Mouse (Mus musculus) lung, embryonic 14.5 days (tissue): ENCODE data around the gene Rimbp2. TPM values are rescaled to one million over a fixed set of nuclear protein-coding genes. Genes with fewer than 3 reads are reported as not detected.

ENCODE experiments used
- ATAC-seq: fragments of 200-750 bp; cut with Nextera tagmentation; 2 replicates; pipeline ENCODE4 v1.8.0; 2017; ENCODE audit warnings: mild to moderate bottlenecking, moderate TSS enrichment, moderate library complexity; ENCODE audit not compliant: insufficient read depth
- DNase-seq: peaks from one replicate; pipeline ENCODE4 v3.0.0-alpha.2; 2015
- H3K27ac ChIP-seq: fragments of 300-500 bp; sonication (generic); 2 replicates; pipeline ENCODE4 v1.5.1; 2014; ENCODE audit warnings: low read depth, mild to moderate bottlenecking, moderate library complexity
- H3K27me3 ChIP-seq: fragments of 300-500 bp; sonication (generic); 2 replicates; pipeline ENCODE4 v1.6.1; 2014; ENCODE audit warnings: low read length, control low read depth; ENCODE audit not compliant: insufficient read depth
- H3K36me3 ChIP-seq: fragments of 300-500 bp; sonication (generic); 2 replicates; pipeline ENCODE4 v1.6.1; 2014; ENCODE audit warnings: control low read depth; ENCODE audit not compliant: insufficient read depth
- H3K4me1 ChIP-seq: fragments of 300-500 bp; sonication (generic); 2 replicates; pipeline ENCODE4 v1.6.1; 2014; ENCODE audit warnings: antibody characterized with exemption, control low read depth; ENCODE audit not compliant: insufficient read depth
- H3K4me2 ChIP-seq: fragments of 300-500 bp; sonication (generic); 2 replicates; pipeline ENCODE4 v1.6.1; 2014; ENCODE audit warnings: mild to moderate bottlenecking
- H3K4me3 ChIP-seq: fragments of 300-500 bp; sonication (generic); 2 replicates; pipeline ENCODE4 v1.5.1; 2014; ENCODE audit warnings: low read depth, low read length
- H3K9ac ChIP-seq: fragments of 300-500 bp; sonication (generic); 2 replicates; pipeline ENCODE4 v1.6.1; 2014
- H3K9me3 ChIP-seq: fragments of 300-500 bp; sonication (generic); 2 replicates; pipeline ENCODE4 v1.6.1; 2016; ENCODE audit warnings: low read depth, low read length, control low read depth
- CTCF ChIP-seq: IDR thresholded peaks from 2 replicates; pipeline ENCODE4 v1.5.1; 2016; ENCODE audit warnings: antibody characterized with exemption, low read depth
- WGBS: fragments of 180-500 bp; shearing (Covaris S2); extraction: QIAGEN DNeasy Blood & Tissue Kit; methylation state at CpG from one replicate; pipeline ENCODE4 v1.1.7; 2014; 5-methylcytosine and 5-hydroxymethylcytosine counted together
- polyA plus RNA-seq: library from polyadenylated mRNA; unstranded; fragments of >200 nt; fragmentation: Nextera tagmentation; extraction: Ambion mirVana; gene quantifications from 2 replicates; pipeline ENCODE4 v1.2.1, GENCODE M21; 2014

Rimbp2 gene
- polyA plus RNA-seq = 0.28 TPM in 1 of 2 replicates, not detected in the other

- 11% methylated on average over 17 of the region's 17 CpGs for WGBS
- DNase-seq = peak; percentile 27
Observed at GRCm38 (mm10) chr5:128953278-128954070, at the start of gene Rimbp2. Rimbp2 (minus strand) TSS chr5:128953486.

DNA sequence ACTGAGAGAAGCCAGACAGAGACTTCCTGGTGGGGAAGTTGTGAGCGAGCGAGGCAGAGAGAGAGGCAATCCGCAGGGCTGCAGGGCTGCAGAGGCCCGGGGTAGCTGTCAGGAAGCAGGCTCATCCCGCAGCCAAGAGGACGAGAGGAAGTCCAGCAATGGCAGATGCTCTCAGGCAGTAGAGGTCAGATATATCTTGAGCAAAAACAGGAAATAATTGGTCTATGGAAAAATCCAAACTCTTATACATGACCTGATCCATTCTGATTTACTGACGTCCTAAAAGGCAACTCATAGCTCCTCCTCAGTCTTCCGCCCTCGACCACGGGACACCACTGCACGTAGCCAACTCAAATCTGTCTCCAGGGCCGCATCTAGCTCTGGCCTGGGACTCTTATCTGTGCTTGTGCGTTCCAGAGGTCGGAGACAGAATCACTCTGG, 49.3 kb upstream of the Rimbp2 start:
- no peaks in the 10 kb centered on the region for H3K9me3 ChIP-seq
- no peak for TF ChIP-seq CTCF
- DNase-seq = peak; percentile 63
- no peak overlapping the region for H3K4me3 ChIP-seq
- peak; percentile 61 for ATAC-seq
- H3K27ac ChIP-seq = peak overlapping the region; percentile 59; the same call in 1 of the 2 replicates
- H3K4me2 ChIP-seq = peak overlapping the region; percentile 31
- H3K9ac ChIP-seq = peak overlapping the region; percentile 14; the same call in 1 of the 2 replicates
- WGBS = 27% methylated on average over 14 of the region's 14 CpGs
- peaks cover 17% of the 10 kb centered on the region; the same call in 1 of the 2 replicates for H3K36me3 ChIP-seq
- no peaks in the 10 kb centered on the region for H3K27me3 ChIP-seq
- H3K4me1 ChIP-seq = peaks cover 4% of the 10 kb centered on the region; the same call in 1 of the 2 replicates

More at GRCm38 (mm10) chr5:128953278-128954070, at the start of gene Rimbp2:
- TF ChIP-seq CTCF = peak; percentile 33; the same call in 1 of the 2 replicates
- H3K4me3 ChIP-seq = peak within 1 kb of the TSS; percentile 26
- peak within 1 kb of the TSS; percentile 20; the same call in 1 of the 2 replicates for H3K9ac ChIP-seq
- no peaks in the 10 kb centered on the region for H3K9me3 ChIP-seq
- peaks cover 19% of the 10 kb centered on the region; the same call in 1 of the 2 replicates for H3K27me3 ChIP-seq
- no peak within 1 kb of the TSS for H3K27ac ChIP-seq
- peak within 1 kb of the TSS; percentile 58 for H3K4me2 ChIP-seq
- peak; percentile 52; the same call in 1 of the 2 replicates for ATAC-seq
- no peaks in the 10 kb centered on the region for H3K4me1 ChIP-seq
- no peaks in the 10 kb centered on the region for H3K36me3 ChIP-seq

DNA sequence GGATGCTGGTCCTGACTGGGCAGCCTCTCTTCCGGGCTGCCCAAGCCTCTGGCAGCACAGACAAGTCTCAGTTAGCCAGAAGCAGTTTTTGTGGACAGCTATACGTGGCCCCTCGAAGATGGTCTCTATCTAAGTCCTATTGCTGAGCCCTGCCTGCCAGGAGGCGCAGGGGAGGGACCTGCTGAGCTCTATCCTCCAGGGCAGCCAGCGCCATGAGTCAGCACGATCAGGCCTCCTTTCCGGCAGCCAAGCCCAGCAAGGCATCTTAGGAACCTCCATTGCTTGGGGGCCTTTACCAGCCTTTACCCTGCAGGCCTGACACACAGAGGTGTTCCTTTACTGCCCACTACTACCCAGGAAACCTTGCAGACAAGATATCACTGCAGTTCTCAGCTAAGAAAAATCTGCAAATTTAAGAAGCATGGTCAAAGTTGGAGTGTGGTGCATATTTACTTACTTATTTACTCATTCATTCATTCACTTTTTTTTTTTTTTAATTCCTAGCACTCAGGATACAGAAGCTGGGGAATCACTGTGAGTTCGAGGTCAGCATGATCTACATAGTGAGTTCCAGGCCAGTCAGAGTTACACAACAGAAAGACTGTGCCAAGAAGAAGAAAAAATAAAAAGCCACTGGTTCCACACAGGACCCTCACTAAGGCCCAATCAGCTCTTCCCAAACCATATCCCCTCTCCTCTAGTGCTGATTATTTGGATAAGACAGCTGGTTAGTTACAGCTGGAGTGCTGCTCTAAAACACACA, 47.6 kb upstream of the Rimbp2 start:
- H3K36me3 ChIP-seq = peaks cover 17% of the 10 kb centered on the region; the same call in 1 of the 2 replicates
- H3K27ac ChIP-seq = 0 out of 2 replicates have a peak overlapping the region, but pooled peaks have one; percentile 8
- peaks cover 2% of the 10 kb centered on the region; the same call in 1 of the 2 replicates for H3K4me1 ChIP-seq
- WGBS = 50% methylated on average over 8 of the region's 8 CpGs
- no peaks in the 10 kb centered on the region for H3K9me3 ChIP-seq
- no peak overlapping the region for H3K4me2 ChIP-seq
- DNase-seq = peak; percentile 21
- TF ChIP-seq CTCF = no peak
- H3K27me3 ChIP-seq = no peaks in the 10 kb centered on the region
- H3K4me3 ChIP-seq = no peak overlapping the region
- H3K9ac ChIP-seq = peak overlapping the region; percentile 23; the same call in 1 of the 2 replicates
- ATAC-seq = peak; percentile 43

DNA sequence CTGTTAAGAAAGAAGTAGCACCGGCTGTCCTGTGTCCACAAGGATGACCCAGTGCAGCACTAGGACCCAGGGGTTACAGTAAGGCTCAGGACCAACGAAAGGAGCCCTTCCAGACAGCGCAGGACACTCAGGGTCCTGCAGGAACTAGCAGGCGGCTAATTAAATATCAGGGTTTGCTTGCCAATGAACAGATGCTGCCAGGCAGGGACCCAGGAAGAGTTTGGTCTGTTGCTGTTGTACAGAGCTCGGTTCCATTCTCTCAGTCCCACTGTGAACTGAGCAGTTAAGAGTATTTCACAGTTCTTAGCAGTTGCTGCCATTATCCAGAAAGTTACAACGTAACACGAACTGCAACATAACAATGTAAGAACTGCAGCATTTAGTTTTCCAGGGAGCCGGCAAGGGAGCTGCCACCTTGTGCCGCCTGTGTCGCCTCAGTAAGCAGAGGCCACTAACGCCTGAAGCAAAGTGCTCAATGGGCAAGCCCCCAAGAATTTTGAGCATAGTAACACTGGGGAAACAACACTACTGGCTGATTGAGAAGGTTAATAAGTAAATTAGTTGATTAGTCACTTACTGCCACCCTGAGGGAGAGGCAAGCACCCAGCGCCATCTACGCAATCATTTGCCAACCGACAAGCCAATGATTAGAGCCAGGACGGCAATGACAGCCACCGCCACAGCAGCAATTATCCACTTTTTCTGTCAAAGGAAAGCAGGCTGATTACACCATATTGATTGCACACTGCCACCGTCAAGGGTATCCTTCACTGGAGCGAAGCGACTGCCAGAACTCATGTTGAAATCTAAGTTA, 34.1 kb upstream of the Rimbp2 start:
- H3K9ac ChIP-seq = no peak overlapping the region
- no peaks in the 10 kb centered on the region for H3K4me1 ChIP-seq
- H3K36me3 ChIP-seq = peaks cover 63% of the 10 kb centered on the region
- DNase-seq (no peak), ATAC-seq (no peak)
- no peaks in the 10 kb centered on the region for H3K9me3 ChIP-seq
- 78% methylated on average over 19 of the region's 19 CpGs for WGBS
- no peak overlapping the region for H3K4me3 ChIP-seq
- TF ChIP-seq CTCF = no peak
- H3K27ac ChIP-seq = no peak overlapping the region
- no peak overlapping the region for H3K4me2 ChIP-seq
- no peaks in the 10 kb centered on the region for H3K27me3 ChIP-seq

DNA sequence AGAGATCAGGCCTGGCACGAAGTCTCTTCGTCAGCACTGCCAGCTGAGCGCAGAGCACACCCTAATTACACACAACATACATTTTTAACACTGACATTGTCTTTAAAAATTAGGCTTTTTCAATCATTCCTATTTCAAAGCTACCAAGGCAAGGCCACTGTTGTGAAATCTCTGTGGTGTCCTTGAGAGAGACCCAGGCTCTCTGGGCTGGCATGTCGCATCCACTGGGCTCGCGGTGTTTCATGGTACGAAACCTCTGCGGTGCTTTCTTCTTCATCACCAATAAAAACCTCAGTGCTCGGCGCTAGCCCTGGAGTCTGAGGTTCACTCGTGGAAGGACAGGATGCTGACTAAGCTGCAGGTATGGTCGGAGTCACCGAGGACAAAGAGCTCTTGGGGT, 32.7 kb upstream of the Rimbp2 start:
- Histone ChIP-seq H3K4me3 (no peak overlapping the region), H3K27me3 (no peaks in the 10 kb centered on the region), H3K9me3 (no peaks in the 10 kb centered on the region), H3K4me2 (no peak overlapping the region), H3K36me3 (peaks cover 50% of the 10 kb centered on the region), H3K4me1 (no peaks in the 10 kb centered on the region), H3K27ac (no peak overlapping the region), H3K9ac (no peak overlapping the region)
- no peak for TF ChIP-seq CTCF
- no peak for DNase-seq
- WGBS = 88% methylated on average over 13 of the region's 13 CpGs
- ATAC-seq = no peak

DNA sequence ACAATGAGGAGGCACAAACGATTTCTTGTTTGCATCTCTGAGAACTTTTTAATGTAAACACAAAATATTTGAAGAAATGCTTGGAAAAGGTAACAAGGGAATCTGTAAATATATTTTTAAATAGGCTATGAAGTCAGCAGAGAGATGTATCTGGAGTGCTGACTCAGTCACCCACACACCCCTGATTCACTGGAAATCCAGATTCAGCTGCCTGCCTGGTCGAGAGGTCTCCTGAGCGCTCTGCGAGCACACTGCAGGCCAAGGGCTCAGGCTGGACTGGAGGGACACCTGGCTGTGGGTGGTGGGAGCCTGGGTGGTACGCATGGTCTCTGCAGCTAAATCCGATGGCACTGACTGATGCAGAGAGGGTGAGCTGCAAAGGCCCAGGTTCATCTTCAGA, 31.2 kb upstream of the Rimbp2 start:
- Histone ChIP-seq H3K9me3 (no peaks in the 10 kb centered on the region), H3K27me3 (no peaks in the 10 kb centered on the region), H3K9ac (no peak overlapping the region), H3K4me2 (no peak overlapping the region), H3K4me3 (no peak overlapping the region), H3K4me1 (no peaks in the 10 kb centered on the region), H3K36me3 (peaks cover 39% of the 10 kb centered on the region), H3K27ac (no peak overlapping the region)
- no peak for TF ChIP-seq CTCF
- no peak for ATAC-seq
- WGBS = 84% methylated on average over 6 of the region's 6 CpGs
- no peak for DNase-seq
